Mouse (Mus musculus) embryonic facial prominence, embryonic 13.5 days (tissue): ENCODE data around the gene Sufu. TPM values are rescaled to one million over a fixed set of nuclear protein-coding genes. Genes with fewer than 3 reads are reported as not detected.
A peak's percentile ranks its signal among the peaks of the same experiment; 100 is the strongest.

Source experiments
- ATAC-seq: fragments of 200-750 bp; cut with Nextera tagmentation; 2 replicates; pipeline ENCODE4 v1.8.0; 2017; ENCODE audit warnings: low read depth; ENCODE audit not compliant: insufficient number of reproducible peaks, insufficient read depth, low FRiP score, low TSS enrichment
- H3K27ac ChIP-seq: fragments of 300-500 bp; sonication (generic); 2 replicates; pipeline ENCODE4 v1.5.1; 2015; ENCODE audit warnings: moderate library complexity, mild to moderate bottlenecking, inconsistent platforms
- H3K27me3 ChIP-seq: fragments of 300-500 bp; sonication (generic); 2 replicates; pipeline ENCODE4 v1.6.1; 2015; ENCODE audit warnings: mild to moderate bottlenecking, inconsistent platforms
- H3K36me3 ChIP-seq: fragments of 300-500 bp; sonication (generic); 2 replicates; pipeline ENCODE4 v1.6.1; 2015; ENCODE audit warnings: mild to moderate bottlenecking, inconsistent platforms
- H3K4me1 ChIP-seq: fragments of 300-500 bp; sonication (generic); 2 replicates; pipeline ENCODE4 v1.6.1; 2015; ENCODE audit warnings: inconsistent platforms
- H3K4me2 ChIP-seq: fragments of 300-500 bp; sonication (generic); 2 replicates; pipeline ENCODE4 v1.6.1; 2015; ENCODE audit warnings: moderate library complexity, mild to moderate bottlenecking, inconsistent platforms
- H3K4me3 ChIP-seq: fragments of 300-500 bp; sonication (generic); 2 replicates; pipeline ENCODE4 v1.5.1; 2015; ENCODE audit warnings: mild to moderate bottlenecking, inconsistent platforms
- H3K9ac ChIP-seq: fragments of 300-500 bp; sonication (generic); 2 replicates; pipeline ENCODE4 v1.6.1; 2015; ENCODE audit warnings: mild to moderate bottlenecking, inconsistent platforms
- H3K9me3 ChIP-seq: fragments of 300-500 bp; sonication (generic); 2 replicates; pipeline ENCODE4 v1.6.1; 2016; ENCODE audit warnings: inconsistent platforms
- WGBS: fragments of 180-500 bp; shearing (Covaris S2); methylation state at CpG from one replicate; pipeline ENCODE4 v1.1.7; 2015; ENCODE audit warnings: mixed read lengths; 5-methylcytosine and 5-hydroxymethylcytosine counted together
- polyA plus RNA-seq: library from polyadenylated mRNA; unstranded; fragments of >200 nt; fragmentation: Nextera tagmentation; extraction: Ambion mirVana; gene quantifications from 2 replicates; pipeline ENCODE4 v1.2.1, GENCODE M21; 2015

The Sufu gene
- polyA plus RNA-seq, 1 experiment from 2014 or later: 38.5 TPM

- peak overlapping the region; percentile 54 for H3K9ac ChIP-seq
- no peak for ATAC-seq
- no peaks in the 10 kb centered on the region for H3K27me3 ChIP-seq
- peak overlapping the region; percentile 25; the same call in 1 of the 2 replicates for H3K4me3 ChIP-seq
- 12% methylated on average over 5 of the region's 5 CpGs for WGBS
- H3K4me2 ChIP-seq: peak overlapping the region; percentile 60
- peaks cover 20% of the 10 kb centered on the region for H3K36me3 ChIP-seq
- no peaks in the 10 kb centered on the region for H3K9me3 ChIP-seq
- peak overlapping the region; percentile 62; the same call in 1 of the 2 replicates for H3K27ac ChIP-seq
- peaks cover 39% of the 10 kb centered on the region for H3K4me1 ChIP-seq
Measured at GRCm38 (mm10) chr19:46518828-46519621, 122.3 kb downstream of the Sufu start.

GRCm38 (mm10) chr19:46521698-46522097, 125.0 kb downstream of the Sufu start:
- Histone ChIP-seq H3K27me3 (no peaks in the 10 kb centered on the region), H3K4me3 (no peak overlapping the region), H3K9ac (no peak overlapping the region), H3K4me1 (peaks cover 64% of the 10 kb centered on the region), H3K27ac (no peak overlapping the region), H3K4me2 (no peak overlapping the region), H3K9me3 (no peaks in the 10 kb centered on the region), H3K36me3 (no peaks in the 10 kb centered on the region)
- no peak for ATAC-seq

GRCm38 (mm10) chr19:46522433-46523044, 125.8 kb downstream of the Sufu start:
- 40% methylated on average over 15 of the region's 15 CpGs for WGBS

DNA sequence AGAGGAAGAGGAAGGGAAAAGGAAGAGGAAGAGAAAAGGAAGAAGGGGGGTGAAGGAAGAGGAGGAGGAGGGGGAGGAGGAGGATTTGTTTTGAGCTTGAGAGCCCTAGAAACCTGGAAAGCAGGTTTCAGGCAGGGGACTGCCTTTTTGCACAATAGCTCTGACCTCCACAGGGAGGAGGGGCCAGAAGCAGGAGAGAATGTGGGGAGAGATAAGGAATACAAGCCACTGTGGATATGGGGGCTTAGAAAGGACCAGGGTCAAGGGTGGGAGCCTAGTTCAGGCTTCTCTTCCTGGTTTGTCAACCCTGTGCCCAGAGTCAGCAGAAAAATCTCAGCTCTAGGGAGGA, 126.4 kb downstream of the Sufu start:
- Histone ChIP-seq H3K27ac (peak overlapping the region; percentile 83), H3K9ac (peak overlapping the region; percentile 47; the same call in 1 of the 2 replicates), H3K9me3 (no peaks in the 10 kb centered on the region), H3K36me3 (no peaks in the 10 kb centered on the region), H3K4me1 (peaks cover 62% of the 10 kb centered on the region), H3K4me3 (peak overlapping the region; percentile 32; the same call in 1 of the 2 replicates), H3K4me2 (peak overlapping the region; percentile 64), H3K27me3 (no peaks in the 10 kb centered on the region)
- no peak for ATAC-seq

More at GRCm38 (mm10) chr19:46522433-46523044, 125.8 kb downstream of the Sufu start:
- H3K4me2 ChIP-seq: no peak overlapping the region
- H3K36me3 ChIP-seq: no peaks in the 10 kb centered on the region
- H3K9me3 ChIP-seq: no peaks in the 10 kb centered on the region
- H3K4me3 ChIP-seq: no peak overlapping the region
- H3K9ac ChIP-seq: no peak overlapping the region
- ATAC-seq: no peak
- peaks cover 62% of the 10 kb centered on the region for H3K4me1 ChIP-seq
- H3K27me3 ChIP-seq: no peaks in the 10 kb centered on the region
- 0 out of 2 replicates have a peak overlapping the region, but pooled peaks have one; percentile 83 for H3K27ac ChIP-seq

- Histone ChIP-seq H3K9me3 (no peaks in the 10 kb centered on the region), H3K36me3 (no peaks in the 10 kb centered on the region), H3K4me3 (peak overlapping the region; percentile 32), H3K4me2 (peak overlapping the region; percentile 64), H3K9ac (peak overlapping the region; percentile 47; the same call in 1 of the 2 replicates), H3K27me3 (no peaks in the 10 kb centered on the region), H3K27ac (peak overlapping the region; percentile 83), H3K4me1 (peaks cover 62% of the 10 kb centered on the region)
- 5% methylated on average over 20 of the region's 20 CpGs for WGBS
- ATAC-seq: peak; percentile 89
Measured at GRCm38 (mm10) chr19:46523480-46524151, 126.9 kb downstream of the Sufu start.

DNA sequence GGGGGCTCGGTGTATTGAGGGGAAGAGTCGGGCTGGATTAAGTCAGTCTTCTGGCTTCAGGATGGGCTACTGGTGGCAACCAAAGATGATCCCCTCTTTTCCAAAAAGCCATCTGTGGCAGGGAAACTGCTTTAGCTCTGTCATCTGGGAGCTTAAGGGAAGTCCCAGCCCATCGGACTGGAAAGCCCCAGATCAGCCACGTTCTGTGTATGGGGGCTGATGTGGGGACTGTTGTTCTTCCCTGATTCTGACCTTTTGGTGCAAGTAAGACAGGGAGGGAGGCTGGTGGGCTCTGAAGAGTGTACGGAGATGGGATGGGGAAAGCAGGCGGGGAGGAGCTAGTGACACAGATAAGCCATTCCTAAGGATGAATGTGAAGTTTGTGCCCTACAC, 127.5 kb downstream of the Sufu start:
- Histone ChIP-seq H3K9ac (peak overlapping the region; percentile 47), H3K9me3 (no peaks in the 10 kb centered on the region), H3K4me2 (peak overlapping the region; percentile 64), H3K36me3 (no peaks in the 10 kb centered on the region), H3K4me3 (peak overlapping the region; percentile 32), H3K27ac (peak overlapping the region; percentile 83), H3K27me3 (no peaks in the 10 kb centered on the region), H3K4me1 (peaks cover 62% of the 10 kb centered on the region)
- no peak for ATAC-seq
- 7% methylated on average over 6 of the region's 6 CpGs for WGBS

DNA sequence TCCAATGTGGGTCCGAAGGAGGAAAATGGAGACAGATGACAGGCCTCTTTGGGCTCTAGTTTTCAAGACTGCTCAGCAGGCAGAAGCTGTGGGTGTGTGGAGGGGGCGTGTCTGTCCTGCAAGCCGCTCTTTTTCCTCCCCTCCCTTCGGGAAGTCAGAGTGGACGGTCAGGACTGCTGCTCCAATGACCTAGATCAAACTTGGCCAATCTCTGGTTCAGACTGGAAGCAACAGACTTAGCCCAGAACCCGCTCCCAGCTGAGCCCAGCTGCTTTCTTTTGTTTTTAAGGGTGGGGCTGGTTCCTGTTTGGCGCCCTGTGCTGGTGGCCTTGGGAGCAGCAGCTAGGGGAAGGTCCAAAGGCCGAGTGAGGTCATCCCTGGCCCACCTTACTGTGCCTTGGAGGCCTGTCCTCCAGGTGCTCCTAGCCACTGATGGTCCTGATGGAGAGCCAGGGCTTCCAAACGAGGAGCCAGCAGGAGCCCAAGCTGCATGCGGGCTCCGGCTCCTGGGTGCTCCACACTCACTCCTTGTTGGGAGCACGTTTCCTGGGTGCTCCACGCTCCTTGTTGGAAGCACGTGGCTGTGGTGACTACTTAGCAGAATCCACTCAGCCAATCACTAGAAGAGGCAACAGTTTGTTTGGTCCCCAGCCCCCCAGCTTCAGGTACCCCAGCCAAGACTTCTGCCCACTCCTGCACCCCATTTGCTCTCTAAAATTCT, 128.1 kb downstream of the Sufu start:
- peak overlapping the region; percentile 47 for H3K9ac ChIP-seq
- 0 out of 2 replicates have a peak overlapping the region, but pooled peaks have one; percentile 32 for H3K4me3 ChIP-seq
- WGBS: 25% methylated on average over 14 of the region's 14 CpGs

GRCm38 (mm10) chr19:46525691-46526631, 129.3 kb downstream of the Sufu start:
- Histone ChIP-seq H3K4me3 (no peak overlapping the region), H3K9me3 (no peaks in the 10 kb centered on the region), H3K27ac (peak overlapping the region; percentile 36), H3K9ac (peak overlapping the region; percentile 40; the same call in 1 of the 2 replicates), H3K36me3 (no peaks in the 10 kb centered on the region), H3K27me3 (no peaks in the 10 kb centered on the region), H3K4me2 (peak overlapping the region; percentile 5; the same call in 1 of the 2 replicates), H3K4me1 (peaks cover 80% of the 10 kb centered on the region)
- WGBS: 37% methylated on average over 10 of the region's 10 CpGs
- ATAC-seq: no peak

More for the DNA sequence above, 128.1 kb downstream of the Sufu start:
- Histone ChIP-seq H3K4me2 (peak overlapping the region; percentile 64), H3K27ac (peak overlapping the region; percentile 83), H3K9me3 (no peaks in the 10 kb centered on the region), H3K27me3 (no peaks in the 10 kb centered on the region), H3K36me3 (no peaks in the 10 kb centered on the region), H3K4me1 (peaks cover 68% of the 10 kb centered on the region)
- no peak for ATAC-seq

GRCm38 (mm10) chr19:46527632-46528528, 131.2 kb downstream of the Sufu start:
- no peak for ATAC-seq
- Histone ChIP-seq H3K9ac (0 out of 2 replicates have a peak overlapping the region, but pooled peaks have one; percentile 32), H3K4me2 (peak overlapping the region; percentile 58), H3K27ac (peak overlapping the region; percentile 88), H3K9me3 (no peaks in the 10 kb centered on the region), H3K4me3 (peak overlapping the region; percentile 27), H3K27me3 (no peaks in the 10 kb centered on the region), H3K36me3 (no peaks in the 10 kb centered on the region), H3K4me1 (peaks cover 97% of the 10 kb centered on the region)
- WGBS: 14% methylated on average over 17 of the region's 17 CpGs
